Mouse (Mus musculus): ENCODE measurements at regions not wholly inside any gene's neighbourhood (a gene's known extent, or its start where the extent isn't known, plus 50 kb on each side); places are given as distances from the start of the nearest gene placed in this dataset.
A peak's percentile ranks its signal among the peaks of the same experiment; 100 is the strongest.
"Not testable (repeated sequence)": the region's sequence is repeated elsewhere in the genome, so short reads cannot be mapped to it uniquely, and the experiment has no call there.

DNA sequence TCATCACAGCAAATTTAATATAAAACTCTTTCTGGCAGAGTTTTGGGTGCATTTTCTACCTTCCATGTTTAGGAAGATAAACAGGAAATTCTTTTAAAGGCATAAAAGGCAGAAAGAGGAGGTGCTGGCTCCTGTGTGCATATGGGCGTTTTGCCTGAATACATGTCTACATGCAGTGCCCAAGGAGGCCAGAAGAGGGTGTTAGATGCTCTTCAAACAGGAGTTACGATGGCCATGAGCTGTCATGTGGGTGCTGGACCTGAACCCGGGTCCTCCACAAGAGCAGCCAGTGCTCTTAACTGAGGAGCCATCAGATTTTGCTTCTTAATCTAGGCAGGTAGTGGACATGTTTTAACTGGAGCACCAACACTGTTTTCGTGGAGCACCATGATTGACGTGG, 69.0 kb upstream of the Wdr26 start:
- no peaks in the 10 kb centered on the region for H3K9me3 ChIP-seq (ENCODE audit: low read depth, low read length)
- H3K27me3 ChIP-seq (ENCODE audit: insufficient read depth, low read length), result no peaks in the 10 kb centered on the region
- WGBS, result 83% methylated on average over 5 of the region's 5 CpGs
- H3K9ac ChIP-seq, result no peak overlapping the region
- TF ChIP-seq CTCF (IDR thresholded peaks at IDR 0.05; ENCODE audit: low read depth), result peak; percentile 21
- no peak overlapping the region for H3K4me2 ChIP-seq
- DNase-seq (no peak), ATAC-seq (ENCODE audit: insufficient read depth) (no peak)
- H3K36me3 ChIP-seq (ENCODE audit: insufficient read depth), result no peaks in the 10 kb centered on the region
- H3K4me3 ChIP-seq (ENCODE audit: low read depth, low read length), result no peak overlapping the region
- no peaks in the 10 kb centered on the region for H3K4me1 ChIP-seq (ENCODE audit: insufficient read depth)
- no peak overlapping the region for H3K27ac ChIP-seq (ENCODE audit: low read depth)

DNA sequence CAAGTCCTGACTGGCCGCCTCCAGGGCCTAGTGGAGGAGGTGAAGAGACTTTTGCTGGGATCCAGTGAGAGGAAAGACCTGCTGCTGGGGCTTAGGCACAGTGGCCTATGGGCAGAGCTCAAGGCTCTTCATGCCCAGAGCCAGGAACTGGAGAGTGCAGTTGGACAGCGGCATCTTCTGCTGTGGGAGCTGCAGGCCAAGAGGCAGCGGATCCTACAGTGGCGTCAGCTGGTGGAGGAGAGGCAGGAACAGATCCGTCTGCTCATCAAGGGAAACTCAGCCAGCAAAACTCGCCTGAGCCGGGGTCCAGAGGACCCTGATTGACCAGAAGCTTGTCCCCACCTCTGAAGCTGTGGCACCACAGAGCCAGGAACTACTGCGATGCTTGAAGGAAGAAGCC, 69.4 kb upstream of the Cnih3 start:
- H3K9ac ChIP-seq, DNase-seq: not testable (repeated sequence)

DNA sequence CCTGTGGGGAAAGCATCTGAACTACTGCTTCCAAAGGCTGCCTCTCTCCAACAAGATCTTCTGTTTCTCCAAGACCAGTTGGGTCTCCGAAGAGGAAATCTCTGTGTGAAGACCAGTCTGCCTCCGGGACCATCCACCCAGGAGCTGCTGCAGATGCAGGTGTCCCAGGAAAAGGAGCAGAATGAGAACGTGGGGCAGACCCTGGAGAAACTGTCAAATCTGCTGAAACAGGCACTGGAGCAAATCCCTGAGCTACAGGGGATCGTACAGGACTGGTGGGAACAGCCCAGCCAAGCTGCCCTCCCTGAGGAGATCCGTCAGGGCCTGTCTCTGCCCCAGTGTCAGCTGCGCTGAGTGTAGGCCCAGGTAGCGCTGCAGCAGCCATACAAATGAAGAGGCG, 68.9 kb upstream of the Cnih3 start:
- not testable (repeated sequence) for H3K4me1 ChIP-seq (ENCODE audit: insufficient read depth); H3K9ac ChIP-seq; H3K4me3 ChIP-seq (ENCODE audit: low read depth, low read length); H3K36me3 ChIP-seq (ENCODE audit: insufficient read depth); DNase-seq; H3K9me3 ChIP-seq (ENCODE audit: low read depth, low read length); H3K27me3 ChIP-seq (ENCODE audit: insufficient read depth, low read length); H3K27ac ChIP-seq (ENCODE audit: low read depth); H3K4me2 ChIP-seq; ATAC-seq (ENCODE audit: insufficient read depth)
- 86% methylated on average over 8 of the region's 8 CpGs for WGBS

More for the DNA sequence above, 69.4 kb upstream of the Cnih3 start:
- 89% methylated on average over 8 of the region's 8 CpGs for WGBS
- H3K27ac ChIP-seq (ENCODE audit: low read depth); H3K9me3 ChIP-seq (ENCODE audit: low read depth, low read length); H3K4me3 ChIP-seq (ENCODE audit: low read depth, low read length); H3K27me3 ChIP-seq (ENCODE audit: insufficient read depth, low read length); ATAC-seq (ENCODE audit: insufficient read depth); H3K4me1 ChIP-seq (ENCODE audit: insufficient read depth); H3K4me2 ChIP-seq; H3K36me3 ChIP-seq (ENCODE audit: insufficient read depth): not testable (repeated sequence)

DNA sequence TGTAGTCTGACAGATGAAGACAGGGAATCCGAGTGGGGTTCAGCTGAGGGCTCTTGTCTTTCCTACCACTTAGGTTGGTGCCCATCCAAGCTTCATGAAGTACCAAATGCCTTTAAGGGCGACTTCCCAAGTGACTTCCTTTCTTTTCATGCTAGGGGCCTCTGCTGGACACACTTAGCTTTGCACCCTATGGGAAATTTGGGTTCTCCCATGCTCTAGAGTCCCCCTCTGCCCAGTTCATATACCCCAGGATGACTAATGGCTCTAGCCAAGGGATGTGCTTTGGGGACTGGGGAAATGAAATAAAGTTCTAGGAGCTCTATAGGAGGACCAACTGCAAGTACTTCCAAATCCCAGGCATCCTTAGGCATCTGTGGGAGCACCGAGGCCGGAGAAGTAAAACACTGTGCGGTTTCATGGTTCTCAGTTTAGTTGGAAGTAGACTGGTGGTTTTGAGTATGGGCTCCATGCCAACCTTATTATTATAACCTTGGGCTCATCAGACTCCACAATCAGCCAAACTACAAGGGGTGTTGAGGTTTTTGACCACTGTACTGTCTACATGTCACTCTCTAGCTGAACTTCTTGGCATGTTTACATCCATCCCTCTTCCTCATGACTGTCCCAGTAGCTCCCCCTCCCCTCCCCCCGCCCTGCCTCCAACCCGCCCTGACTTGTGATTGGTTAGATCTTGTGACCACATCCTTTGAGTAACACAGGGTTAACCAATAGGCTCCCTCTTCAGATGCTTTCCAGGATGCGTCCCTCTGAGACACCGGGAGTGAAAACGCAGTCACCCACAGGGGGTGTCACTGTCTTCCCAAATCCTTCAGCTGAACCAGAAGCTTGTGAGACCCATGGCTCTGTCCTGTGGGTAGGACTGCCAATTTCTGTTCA, 67.9 kb upstream of the Cnih3 start:
- Histone ChIP-seq H3K27ac (ENCODE audit: low read depth) (no peak overlapping the region), H3K4me1 (ENCODE audit: insufficient read depth) (no peaks in the 10 kb centered on the region), H3K9me3 (ENCODE audit: low read depth, low read length) (no peaks in the 10 kb centered on the region), H3K4me3 (ENCODE audit: low read depth, low read length) (no peak overlapping the region), H3K36me3 (ENCODE audit: insufficient read depth) (no peaks in the 10 kb centered on the region), H3K27me3 (ENCODE audit: insufficient read depth, low read length) (no peaks in the 10 kb centered on the region), H3K4me2 (no peak overlapping the region), H3K9ac (no peak overlapping the region)
- 69% methylated on average over 10 of the region's 10 CpGs for WGBS
- no peak for DNase-seq
- peak; percentile 30 for TF ChIP-seq CTCF (IDR thresholded peaks at IDR 0.05; ENCODE audit: low read depth)
- ATAC-seq (ENCODE audit: insufficient read depth), result no peak

GRCm38 (mm10) chr1:181285600-181285999, 66.8 kb upstream of the Cnih3 start:
- ATAC-seq (ENCODE audit: insufficient read depth), result no peak
- DNase-seq, result no peak

DNA sequence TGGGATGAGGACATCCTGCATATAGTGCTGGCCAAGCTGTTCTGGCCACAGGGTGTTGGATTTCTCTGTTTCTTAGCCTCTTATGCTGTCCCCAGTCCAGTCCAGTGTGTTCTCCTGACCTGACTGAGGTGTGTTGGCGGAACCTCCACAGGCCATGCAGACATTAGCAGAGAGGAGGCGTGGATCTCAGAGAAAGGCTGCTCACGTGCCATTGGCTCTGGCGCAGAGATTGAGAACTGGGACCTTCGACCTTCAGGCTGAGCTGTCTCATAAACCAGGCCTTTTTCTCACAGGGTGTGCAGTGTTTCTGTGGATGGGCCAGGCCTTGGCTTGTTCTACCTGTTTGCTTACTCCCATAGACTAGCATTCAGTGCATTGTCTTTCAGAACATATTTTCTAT, 66.3 kb upstream of the Cnih3 start:
- ATAC-seq (ENCODE audit: insufficient read depth), result no peak
- Histone ChIP-seq H3K4me3 (ENCODE audit: low read depth, low read length) (no peak overlapping the region), H3K4me1 (ENCODE audit: insufficient read depth) (no peaks in the 10 kb centered on the region), H3K27me3 (ENCODE audit: insufficient read depth, low read length) (no peaks in the 10 kb centered on the region), H3K9ac (no peak overlapping the region), H3K9me3 (ENCODE audit: low read depth, low read length) (no peaks in the 10 kb centered on the region), H3K36me3 (ENCODE audit: insufficient read depth) (no peaks in the 10 kb centered on the region), H3K27ac (ENCODE audit: low read depth) (no peak overlapping the region), H3K4me2 (no peak overlapping the region)
- 66% methylated on average over 5 of the region's 5 CpGs for WGBS
- TF ChIP-seq CTCF (IDR thresholded peaks at IDR 0.05; ENCODE audit: low read depth), result no peak
- DNase-seq, result no peak

More at GRCm38 (mm10) chr1:181285600-181285999, 66.8 kb upstream of the Cnih3 start:
- Histone ChIP-seq H3K4me3 (ENCODE audit: low read depth, low read length) (no peak overlapping the region), H3K36me3 (ENCODE audit: insufficient read depth) (no peaks in the 10 kb centered on the region), H3K9me3 (ENCODE audit: low read depth, low read length) (no peaks in the 10 kb centered on the region), H3K4me1 (ENCODE audit: insufficient read depth) (no peaks in the 10 kb centered on the region), H3K4me2 (no peak overlapping the region), H3K27me3 (ENCODE audit: insufficient read depth, low read length) (no peaks in the 10 kb centered on the region), H3K9ac (no peak overlapping the region), H3K27ac (ENCODE audit: low read depth) (no peak overlapping the region)
- WGBS, result 87% methylated on average over 8 of the region's 8 CpGs
- TF ChIP-seq CTCF (IDR thresholded peaks at IDR 0.05; ENCODE audit: low read depth), result no peak

- Histone ChIP-seq H3K4me2 (no peak overlapping the region), H3K4me1 (ENCODE audit: insufficient read depth) (no peaks in the 10 kb centered on the region), H3K27me3 (ENCODE audit: insufficient read depth, low read length) (no peaks in the 10 kb centered on the region), H3K27ac (ENCODE audit: low read depth) (no peak overlapping the region), H3K36me3 (ENCODE audit: insufficient read depth) (no peaks in the 10 kb centered on the region), H3K9me3 (ENCODE audit: low read depth, low read length) (no peaks in the 10 kb centered on the region), H3K9ac (no peak overlapping the region), H3K4me3 (ENCODE audit: low read depth, low read length) (no peak overlapping the region)
- no peak for TF ChIP-seq CTCF (IDR thresholded peaks at IDR 0.05; ENCODE audit: low read depth)
- 71% methylated on average over 1 of the region's 1 CpGs for WGBS
- no peak for DNase-seq
- no peak for ATAC-seq (ENCODE audit: insufficient read depth)
These were observed 65.3 kb upstream of the Cnih3 start for GRCm38 (mm10) chr1:181287166-181287565.
